7 mouse cellular contexts compared by ENCODE assay signal in genomic region chrX:74270062-74270901, GRCm38 (mm10). TPM values are rescaled to one million over a fixed set of nuclear protein-coding genes. Genes with fewer than 3 reads are reported as not detected.
DNase-seq lines count a peak whose midpoint lies in the region; ATAC-seq lines count a peak whose summit lies in the region.

TSS of gene Rpl10 (plus strand) at chrX:74270812.

- ATAC-seq in embryonic facial prominence, embryonic 11.5 days (replicated peaks; ENCODE audit: insufficient number of reproducible peaks, low FRiP score, low TSS enrichment, low read depth) = peak; percentile 95
- ATAC-seq in granulocyte monocyte progenitor cell, adult 5-6 weeks (replicated peaks; ENCODE audit: poor library complexity, severe bottlenecking) = peak; percentile 73
- ATAC-seq in midbrain, embryonic 13.5 days = peak; percentile 96

- H3K9me3 ChIP-seq in embryonic facial prominence, embryonic 11.5 days (replicated peaks; ENCODE audit: control insufficient read depth, low read length) = no peaks in the 10 kb centered on the region
- no peaks in the 10 kb centered on the region for H3K9me3 ChIP-seq in limb, embryonic 10.5 days (replicated peaks)
- no peaks in the 10 kb centered on the region for H3K9me3 ChIP-seq in midbrain, embryonic 13.5 days

- H3K36me3 ChIP-seq in embryonic facial prominence, embryonic 11.5 days (replicated peaks; ENCODE audit: control insufficient read depth, insufficient read depth, low read depth, low read length) = no peaks in the 10 kb centered on the region
- H3K36me3 ChIP-seq in limb, embryonic 10.5 days = peaks cover 14% of the 10 kb centered on the region
- peaks cover 12% of the 10 kb centered on the region for H3K36me3 ChIP-seq in midbrain, embryonic 13.5 days

- no peaks in the 10 kb centered on the region for H3K27me3 ChIP-seq in embryonic facial prominence, embryonic 11.5 days (ENCODE audit: control insufficient read depth, insufficient read depth, low read length)
- H3K27me3 ChIP-seq in limb, embryonic 10.5 days (ENCODE audit: low read depth, poor library complexity, severe bottlenecking) = peaks cover 8% of the 10 kb centered on the region; the same call in 1 of the 2 replicates
- no peaks in the 10 kb centered on the region for H3K27me3 ChIP-seq in midbrain, embryonic 13.5 days

- no peaks in the 10 kb centered on the region for H3K4me1 ChIP-seq in embryonic facial prominence, embryonic 11.5 days (ENCODE audit: control insufficient read depth, insufficient read depth, low read length)
- H3K4me1 ChIP-seq in limb, embryonic 10.5 days = 0 out of 2 replicates have a peak, but pooled peaks cover 3% of the 10 kb centered on the region
- H3K4me1 ChIP-seq in midbrain, embryonic 13.5 days (replicated peaks) = peaks cover 10% of the 10 kb centered on the region

- WGBS in embryonic facial prominence, embryonic 11.5 days = 10% methylated on average over 42 of the region's 42 CpGs
- WGBS in limb, embryonic 10.5 days = 11% methylated on average over 42 of the region's 42 CpGs
- 18% methylated on average over 42 of the region's 42 CpGs for WGBS in midbrain, embryonic 13.5 days

- DNase-seq in adrenal gland, postnatal 14 days = peak; percentile 93
- peak; percentile 93 for DNase-seq in embryonic facial prominence, embryonic 11.5 days (ENCODE audit: low spot score)
- DNase-seq in kidney, adult 11 months = peak; percentile 96
- peak; percentile 85 for DNase-seq in limb, embryonic 10.5 days (ENCODE audit: low spot score)
- DNase-seq in spleen, adult 12 weeks (ENCODE audit: low spot score) = peak; percentile 82

- H3K4me3 ChIP-seq in embryonic facial prominence, embryonic 11.5 days (ENCODE audit: low read depth, low read length) = peak within 1 kb of the TSS; percentile 54
- H3K4me3 ChIP-seq in limb, embryonic 10.5 days = peak within 1 kb of the TSS; percentile 59
- H3K4me3 ChIP-seq in midbrain, embryonic 13.5 days (replicated peaks) = peak within 1 kb of the TSS; percentile 66

- peak within 1 kb of the TSS; percentile 42 for H3K4me2 ChIP-seq in embryonic facial prominence, embryonic 11.5 days (ENCODE audit: low read depth, low read length)
- peak within 1 kb of the TSS; percentile 64 for H3K4me2 ChIP-seq in midbrain, embryonic 13.5 days (replicated peaks)

- peak within 1 kb of the TSS; percentile 75 for H3K27ac ChIP-seq in embryonic facial prominence, embryonic 11.5 days (replicated peaks; ENCODE audit: low read depth, low read length)
- peak within 1 kb of the TSS; percentile 94 for H3K27ac ChIP-seq in limb, embryonic 10.5 days
- H3K27ac ChIP-seq in midbrain, embryonic 13.5 days = peak within 1 kb of the TSS; percentile 97

- H3K9ac ChIP-seq in embryonic facial prominence, embryonic 11.5 days (replicated peaks; ENCODE audit: low read length) = peak within 1 kb of the TSS; percentile 79
- peak within 1 kb of the TSS; percentile 78 for H3K9ac ChIP-seq in midbrain, embryonic 13.5 days (replicated peaks)

RNA-seq across cellular contexts. Expression of gene Rpl10, which starts in this region (rescaled TPM):
- 289 and 296 TPM in 2 replicates for total RNA-seq in adrenal gland, postnatal 14 days (2021)
- 846 and 890 TPM in 2 replicates for polyA plus RNA-seq in embryonic facial prominence, embryonic 11.5 days (2014; fragmentation: Nextera tagmentation; extraction: Ambion mirVana)
- total RNA-seq in granulocyte monocyte progenitor cell, adult 5-6 weeks (2014; fragmentation: Nextera tagmentation) = 5,642 and 5,847 TPM in 2 replicates
- total RNA-seq in granulocyte monocyte progenitor cell, adult 5-6 weeks (2017) = 1,448 and 1,548 TPM in 2 replicates
- polyA plus RNA-seq in limb, embryonic 10.5 days (2016; fragmentation: Nextera tagmentation; extraction: Ambion mirVana) = 862 and 901 TPM in 2 replicates
- polyA plus RNA-seq in midbrain, embryonic 13.5 days (2015; fragmentation: Nextera tagmentation; extraction: Ambion mirVana) = 542 and 551 TPM in 2 replicates

Comparison
In these comparisons a context has a peak if more than half of its experiments do, and no peak if none do; other contexts are left out.
1. Peak in every context shown above with its lines: DNase-seq, ATAC-seq, H3K4me3 ChIP-seq and H3K27ac ChIP-seq.